Mouse (Mus musculus) layer of hippocampus, adult 2 months (tissue): ENCODE measurements around the gene Caskin1. TPM values are rescaled to one million over a fixed set of nuclear protein-coding genes. Genes with fewer than 3 reads are reported as not detected.
A peak's percentile ranks its signal among the peaks of the same experiment; 100 is the strongest.

Experiments used
- DNase-seq, 2 experiments: peaks; one replicate each; pipeline ENCODE4 v3.0.0; 2022; ENCODE audit warnings: low spot score in 2 of 2
- H3K27ac ChIP-seq: fragments of 200-600 bp; 2 replicates; pipeline ENCODE4 v1.8.1; 2022
- H3K4me3 ChIP-seq: fragments of 200-600 bp; 2 replicates; pipeline ENCODE4 v1.8.1; 2022; ENCODE audit warnings: mild to moderate bottlenecking
- CTCF ChIP-seq: fragments of 200-600 bp; conservative IDR thresholded peaks from 2 replicates; pipeline ENCODE4 v1.8.1; 2022; ENCODE audit warnings: antibody characterized with exemption, mild to moderate bottlenecking, moderate library complexity
- total RNA-seq, 2 experiments: library from RNA; stranded (reverse); gene quantifications; 2 replicates each; pipeline ENCODE4 v1.2.3; 2021

Gene Caskin1
- total RNA-seq, 2 experiments from 2014 or later = 153 to 158 TPM

- Histone ChIP-seq H3K4me3 (peak overlapping the region; percentile 66), H3K27ac (peak overlapping the region; percentile 98)
- DNase-seq = no peak
- TF ChIP-seq CTCF = 0 out of 2 replicates have a peak, but pooled peaks have one; percentile 8
Measured at GRCm38 (mm10) chr17:24489265-24490030, 1.0 kb downstream of the Caskin1 start.

GRCm38 (mm10) chr17:24490399-24490798 lies 2.0 kb downstream of the Caskin1 start:
- DNase-seq = no peak
- H3K27ac ChIP-seq = peak overlapping the region; percentile 98
- H3K4me3 ChIP-seq = peak overlapping the region; percentile 66
- no peak for TF ChIP-seq CTCF

GRCm38 (mm10) chr17:24494627-24495335 lies 6.4 kb downstream of the Caskin1 start:
- peak; percentile 62 to 63 for DNase-seq
- H3K4me3 ChIP-seq = no peak overlapping the region
- peak overlapping the region; percentile 89 for H3K27ac ChIP-seq
- peak; percentile 84 for TF ChIP-seq CTCF

- H3K4me3 ChIP-seq = no peak overlapping the region
- peak; percentile 82 to 84 for DNase-seq
- no peak for TF ChIP-seq CTCF
- H3K27ac ChIP-seq = peak overlapping the region; percentile 89
Measured at GRCm38 (mm10) chr17:24495443-24495842, 7.0 kb downstream of the Caskin1 start.

GRCm38 (mm10) chr17:24496026-24496425 lies 7.6 kb downstream of the Caskin1 start:
- Histone ChIP-seq H3K4me3 (no peak overlapping the region), H3K27ac (peak overlapping the region; percentile 89)
- no peak for TF ChIP-seq CTCF
- DNase-seq = no peak

- no peak overlapping the region for H3K4me3 ChIP-seq
- DNase-seq = no peak
- peak; percentile 53 for TF ChIP-seq CTCF
- no peak overlapping the region for H3K27ac ChIP-seq
Measured at GRCm38 (mm10) chr17:24502208-24502607, 13.8 kb downstream of the Caskin1 start.

- TF ChIP-seq CTCF = no peak
- peak overlapping the region; percentile 85; the same call in 1 of the 2 replicates for H3K27ac ChIP-seq
- DNase-seq = no peak
- no peak overlapping the region for H3K4me3 ChIP-seq
Measured at GRCm38 (mm10) chr17:24504085-24504484, 15.7 kb downstream of the Caskin1 start.

- TF ChIP-seq CTCF = no peak
- DNase-seq = no peak
- Histone ChIP-seq H3K4me3 (no peak overlapping the region), H3K27ac (peak overlapping the region; percentile 85)
Measured at GRCm38 (mm10) chr17:24505286-24505955, 17.0 kb downstream of the Caskin1 start.

GRCm38 (mm10) chr17:24506332-24507070 lies 18.1 kb downstream of the Caskin1 start:
- Histone ChIP-seq H3K27ac (peak overlapping the region; percentile 85), H3K4me3 (peak overlapping the region; percentile 36)
- TF ChIP-seq CTCF = peak; percentile 54
- peak; percentile 38 to 53 for DNase-seq

GRCm38 (mm10) chr17:24507129-24507664 lies 18.8 kb downstream of the Caskin1 start:
- no peak for DNase-seq
- H3K27ac ChIP-seq = peak overlapping the region; percentile 85
- no peak for TF ChIP-seq CTCF

GRCm38 (mm10) chr17:24507806-24508460 lies 19.5 kb downstream of the Caskin1 start:
- TF ChIP-seq CTCF = no peak
- Histone ChIP-seq H3K27ac (peak overlapping the region; percentile 85), H3K4me3 (no peak overlapping the region)
- no peak for DNase-seq

More at GRCm38 (mm10) chr17:24507129-24507664, 18.8 kb downstream of the Caskin1 start:
- H3K4me3 ChIP-seq = peak overlapping the region; percentile 36; the same call in 1 of the 2 replicates

GRCm38 (mm10) chr17:24513609-24514008 lies 25.2 kb downstream of the Caskin1 start:
- no peak overlapping the region for H3K4me3 ChIP-seq
- peak; percentile 90 for TF ChIP-seq CTCF
- peak; percentile 61 to 70 for DNase-seq
- H3K27ac ChIP-seq = peak overlapping the region; percentile 63
